Mouse (Mus musculus) midbrain, embryonic 11.5 days (tissue): ENCODE data around the gene Vpreb3. TPM values are rescaled to one million over a fixed set of nuclear protein-coding genes. Genes with fewer than 3 reads are reported as not detected.

ENCODE experiments used
- ATAC-seq: fragments of 200-750 bp; cut with Nextera tagmentation; 2 replicates; pipeline ENCODE4 v1.8.0; 2017; ENCODE audit warnings: moderate TSS enrichment, moderate library complexity; ENCODE audit not compliant: low FRiP score
- DNase-seq: peaks from one replicate; pipeline ENCODE4 v3.0.0; 2015; ENCODE audit warnings: low spot score; ENCODE audit errors: missing footprints
- H3K27ac ChIP-seq: fragments of 300-500 bp; sonication (generic); 2 replicates; pipeline ENCODE4 v1.5.1; 2014; ENCODE audit warnings: low read depth, low read length
- H3K27me3 ChIP-seq: fragments of 300-500 bp; sonication (generic); 2 replicates; pipeline ENCODE4 v1.6.1; 2014; ENCODE audit warnings: mild to moderate bottlenecking, low read length, moderate library complexity, mixed read lengths; ENCODE audit not compliant: control insufficient read depth, insufficient read depth
- H3K36me3 ChIP-seq: fragments of 300-500 bp; sonication (generic); 2 replicates; pipeline ENCODE4 v1.6.1; 2014; ENCODE audit warnings: mild to moderate bottlenecking, low read length, moderate library complexity, mixed read lengths; ENCODE audit not compliant: control insufficient read depth, insufficient read depth
- H3K4me1 ChIP-seq: fragments of 300-500 bp; sonication (generic); 2 replicates; pipeline ENCODE4 v1.6.1; 2014; ENCODE audit warnings: low read length; ENCODE audit not compliant: control insufficient read depth, insufficient read depth
- H3K4me2 ChIP-seq: fragments of 300-500 bp; sonication (generic); 2 replicates; pipeline ENCODE4 v1.6.1; 2014; ENCODE audit warnings: mild to moderate bottlenecking, moderate library complexity
- H3K4me3 ChIP-seq: fragments of 300-500 bp; sonication (generic); 2 replicates; pipeline ENCODE4 v1.5.1; 2014; ENCODE audit warnings: low read depth, low read length
- H3K9ac ChIP-seq: fragments of 300-500 bp; sonication (generic); 2 replicates; pipeline ENCODE4 v1.6.1; 2014; ENCODE audit warnings: low read length
- H3K9me3 ChIP-seq: fragments of 300-500 bp; sonication (generic); 2 replicates; pipeline ENCODE4 v1.6.1; 2016; ENCODE audit warnings: low read length; ENCODE audit not compliant: control insufficient read depth
- WGBS: fragments of 180-500 bp; shearing (Covaris S2); extraction: QIAGEN DNeasy Blood & Tissue Kit; methylation state at CpG from one replicate; pipeline ENCODE4 v1.1.7; 2014; 5-methylcytosine and 5-hydroxymethylcytosine counted together
- polyA plus RNA-seq: library from polyadenylated mRNA; unstranded; fragments of >200 nt; fragmentation: Nextera tagmentation; extraction: Ambion mirVana; gene quantifications from 2 replicates; pipeline ENCODE4 v1.2.1, GENCODE M21; 2014

Gene Vpreb3
- polyA plus RNA-seq, 1 experiment from 2014 or later, result 0.70 TPM

DNA sequence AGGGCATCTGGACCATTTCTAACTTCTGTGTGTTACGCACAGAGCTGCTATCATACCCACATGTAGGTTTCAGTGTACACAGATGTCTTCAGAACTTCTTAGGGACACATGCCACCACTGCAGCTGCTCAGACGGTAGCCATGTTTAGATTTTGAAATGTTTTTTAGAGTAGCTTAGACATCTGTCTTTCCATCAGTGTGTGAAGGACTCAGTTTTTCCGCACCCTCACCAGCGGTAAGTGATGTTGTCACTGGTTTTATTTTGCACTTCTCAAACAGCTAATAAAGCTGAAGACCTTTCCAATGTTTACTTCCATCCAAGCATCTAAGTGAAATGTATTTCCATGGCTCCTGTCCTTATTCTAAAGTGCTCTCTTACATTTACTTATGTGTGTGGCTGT is 36.0 kb upstream of the Vpreb3 start:
- H3K36me3 ChIP-seq, result peaks cover 58% of the 10 kb centered on the region
- 93% methylated on average over 4 of the region's 4 CpGs for WGBS

DNA sequence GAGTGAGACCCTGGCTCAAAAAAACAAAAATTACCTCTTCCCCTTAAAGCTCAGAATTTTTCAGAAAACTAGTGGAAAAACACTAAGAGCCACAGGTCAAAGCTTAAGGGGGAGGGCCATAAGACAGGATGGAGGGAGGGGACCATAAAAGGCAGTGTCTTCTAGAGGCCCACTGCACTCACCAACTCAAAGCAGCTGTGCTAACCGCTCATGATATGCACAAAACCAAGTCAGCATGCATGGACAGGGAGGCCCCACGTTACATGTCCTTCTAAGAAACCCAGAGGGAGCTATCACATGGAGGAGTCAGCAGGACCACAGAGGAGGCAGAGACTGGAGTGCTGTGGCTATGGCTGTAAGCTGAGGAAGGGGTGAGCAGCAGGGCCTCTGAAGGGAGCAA is 32.2 kb upstream of the Vpreb3 start:
- H3K9me3 ChIP-seq, result no peaks in the 10 kb centered on the region
- H3K27me3 ChIP-seq, result no peaks in the 10 kb centered on the region
- no peak for ATAC-seq
- no peak overlapping the region for H3K27ac ChIP-seq
- H3K4me3 ChIP-seq, result no peak overlapping the region
- no peak overlapping the region for H3K4me2 ChIP-seq
- 80% methylated on average over 2 of the region's 2 CpGs for WGBS
- H3K9ac ChIP-seq, result no peak overlapping the region
- DNase-seq, result no peak
- H3K36me3 ChIP-seq, result peaks cover 35% of the 10 kb centered on the region; the same call in 1 of the 2 replicates
- H3K4me1 ChIP-seq, result no peaks in the 10 kb centered on the region

More for the DNA sequence above, 36.0 kb upstream of the Vpreb3 start:
- no peak for ATAC-seq
- Histone ChIP-seq H3K27me3 (no peaks in the 10 kb centered on the region), H3K4me2 (no peak overlapping the region), H3K9ac (no peak overlapping the region), H3K4me1 (no peaks in the 10 kb centered on the region), H3K4me3 (no peak overlapping the region), H3K27ac (no peak overlapping the region), H3K9me3 (no peaks in the 10 kb centered on the region)
- no peak for DNase-seq

DNA sequence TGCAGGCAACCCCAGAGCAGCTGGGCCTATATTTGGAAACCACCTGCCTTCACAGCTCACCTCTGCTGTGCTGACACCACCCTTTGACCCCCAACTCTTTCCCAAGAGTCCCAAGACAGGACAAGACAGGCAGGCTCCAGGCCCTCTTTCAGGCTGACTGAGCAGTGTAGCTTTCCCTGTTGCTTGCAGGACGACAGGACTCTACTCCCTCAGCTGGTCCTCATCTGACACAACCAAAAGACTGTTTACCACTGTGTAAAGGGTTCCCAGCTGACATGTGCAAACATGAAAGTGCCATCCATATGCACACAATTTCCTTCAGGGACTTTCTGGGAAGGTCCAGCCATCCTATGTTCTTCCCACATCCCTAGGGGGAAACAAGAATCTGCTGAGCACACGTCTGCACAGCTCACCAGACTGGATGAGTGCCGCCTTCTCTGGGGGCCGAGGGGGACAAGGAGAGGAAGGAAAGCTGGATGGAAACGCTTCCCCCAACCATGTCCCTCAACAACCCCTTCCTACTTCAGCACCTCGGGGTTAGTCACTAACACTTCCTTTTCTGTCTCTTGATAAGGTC is 29.8 kb upstream of the Vpreb3 start:
- DNase-seq (no peak), ATAC-seq (no peak)
- Histone ChIP-seq H3K36me3 (peaks cover 26% of the 10 kb centered on the region; the same call in 1 of the 2 replicates), H3K4me3 (no peak overlapping the region), H3K27ac (no peak overlapping the region), H3K9me3 (no peaks in the 10 kb centered on the region), H3K4me1 (no peaks in the 10 kb centered on the region), H3K9ac (no peak overlapping the region), H3K27me3 (no peaks in the 10 kb centered on the region), H3K4me2 (no peak overlapping the region)
- WGBS, result 78% methylated on average over 6 of the region's 6 CpGs

DNA sequence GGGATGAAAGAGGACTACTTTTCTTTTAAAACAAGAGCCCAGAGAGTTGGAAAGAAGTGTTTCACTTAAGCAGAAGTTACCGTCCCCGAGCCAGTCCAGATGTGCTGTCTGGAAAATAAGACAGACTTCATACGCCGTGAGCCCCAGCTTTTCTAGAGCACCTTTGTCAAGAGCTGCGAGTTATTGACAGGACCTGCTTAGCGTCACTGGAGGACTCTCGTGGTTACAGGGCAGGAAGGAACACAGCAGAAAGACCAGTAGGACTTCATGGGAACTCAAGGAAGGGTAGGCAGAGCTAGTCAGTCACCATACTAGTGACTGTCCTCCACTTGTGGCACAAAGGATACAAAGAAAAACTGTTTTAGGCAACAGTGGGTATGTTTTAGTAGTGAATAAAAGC is 27.3 kb upstream of the Vpreb3 start:
- WGBS, result 88% methylated on average over 7 of the region's 7 CpGs
- Histone ChIP-seq H3K4me3 (no peak overlapping the region), H3K27me3 (no peaks in the 10 kb centered on the region), H3K4me1 (peaks cover 15% of the 10 kb centered on the region), H3K27ac (no peak overlapping the region), H3K9me3 (no peaks in the 10 kb centered on the region), H3K36me3 (peaks cover 23% of the 10 kb centered on the region; the same call in 1 of the 2 replicates), H3K9ac (no peak overlapping the region), H3K4me2 (no peak overlapping the region)
- no peak for DNase-seq
- ATAC-seq, result no peak

DNA sequence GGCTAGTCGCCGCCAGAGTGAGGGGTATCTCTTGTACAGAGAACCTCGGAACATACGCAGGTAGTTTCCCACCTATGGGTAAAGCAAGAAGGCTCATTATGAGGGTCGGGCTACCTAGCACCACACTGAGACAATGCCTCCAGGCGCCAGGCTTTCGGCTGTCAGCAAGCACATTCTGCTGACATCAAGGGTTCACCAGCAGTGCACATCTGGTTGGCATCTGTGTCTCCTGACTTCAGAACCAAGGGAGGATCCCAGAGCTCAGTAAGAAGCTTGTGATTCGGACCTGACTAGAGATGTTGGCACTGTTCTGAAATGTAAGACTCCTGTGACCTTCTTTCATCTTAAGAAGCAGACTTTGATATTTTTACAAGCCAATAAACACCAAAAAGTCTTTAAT is 26.0 kb upstream of the Vpreb3 start:
- no peak overlapping the region for H3K4me2 ChIP-seq
- WGBS, result 82% methylated on average over 8 of the region's 8 CpGs
- H3K9me3 ChIP-seq, result no peaks in the 10 kb centered on the region
- no peaks in the 10 kb centered on the region for H3K27me3 ChIP-seq
- H3K9ac ChIP-seq, result no peak overlapping the region
- peaks cover 16% of the 10 kb centered on the region for H3K4me1 ChIP-seq
- peaks cover 13% of the 10 kb centered on the region; the same call in 1 of the 2 replicates for H3K36me3 ChIP-seq
- no peak for DNase-seq
- ATAC-seq, result no peak
- H3K27ac ChIP-seq, result no peak overlapping the region
- no peak overlapping the region for H3K4me3 ChIP-seq

DNA sequence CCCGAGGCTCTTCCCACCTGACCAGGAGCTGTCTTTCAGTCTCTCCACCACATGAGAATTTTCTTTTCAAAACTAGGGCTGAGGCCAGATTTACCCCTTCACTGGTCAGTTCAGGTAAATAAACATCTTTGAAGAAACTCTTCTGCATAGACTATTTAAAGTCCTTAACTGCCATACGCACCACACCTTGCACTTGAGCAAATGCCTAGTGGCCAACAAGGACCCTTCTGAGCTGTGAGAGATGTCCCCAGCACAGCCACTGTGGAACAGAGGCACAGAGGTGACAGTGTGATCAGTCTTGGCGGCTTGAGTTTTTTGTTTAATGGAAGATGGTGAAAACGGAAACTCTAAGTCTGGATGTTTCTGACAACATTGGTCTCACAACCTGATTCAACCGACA is 23.8 kb upstream of the Vpreb3 start:
- H3K9ac ChIP-seq, result no peak overlapping the region
- WGBS, result 87% methylated on average over 5 of the region's 5 CpGs
- no peak for DNase-seq
- no peak for ATAC-seq
- H3K9me3 ChIP-seq, result no peaks in the 10 kb centered on the region
- H3K4me1 ChIP-seq, result peaks cover 25% of the 10 kb centered on the region
- no peaks in the 10 kb centered on the region for H3K27me3 ChIP-seq
- H3K36me3 ChIP-seq, result peaks cover 11% of the 10 kb centered on the region; the same call in 1 of the 2 replicates
- H3K27ac ChIP-seq, result no peak overlapping the region
- no peak overlapping the region for H3K4me2 ChIP-seq
- no peak overlapping the region for H3K4me3 ChIP-seq

DNA sequence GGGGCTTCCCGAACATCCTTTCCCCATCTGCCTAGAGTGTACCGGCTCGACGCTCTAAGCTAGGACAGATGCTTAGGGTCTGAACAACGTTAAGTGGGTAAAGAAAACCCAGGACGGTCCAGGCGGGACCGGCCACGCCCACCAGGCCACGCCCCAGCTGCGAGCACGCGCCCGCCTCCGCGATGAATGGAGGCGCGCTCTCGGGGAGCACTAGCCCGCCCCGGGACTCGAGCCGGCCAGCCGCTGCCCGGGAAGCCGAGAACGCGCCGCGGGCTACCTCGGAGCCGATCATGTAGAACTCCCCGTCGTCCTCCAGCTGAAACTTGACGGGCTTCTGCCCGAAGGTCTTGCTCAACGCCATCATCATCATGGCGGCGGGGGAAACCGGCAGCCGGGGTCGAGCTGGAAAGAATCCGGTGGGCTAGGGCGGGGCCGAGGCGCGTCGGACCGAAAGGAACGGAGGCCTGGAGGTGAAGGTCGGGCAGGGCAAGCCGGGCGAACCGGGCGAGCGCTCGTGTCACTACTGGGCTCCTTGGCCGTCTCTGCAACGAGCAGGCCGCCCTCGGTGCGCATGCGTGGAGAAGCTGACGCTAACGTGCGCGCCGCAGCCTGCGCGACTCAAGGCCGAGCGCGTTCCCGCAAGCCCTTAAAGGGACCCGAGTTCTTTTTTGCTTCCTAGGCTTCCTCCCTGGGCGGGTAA is 21.7 kb upstream of the Vpreb3 start, which contains the start of gene Smarcb1:
Gene Smarcb1, minus strand, starts transcription at position 592 of the 700 bp plus-strand sequence.
- H3K4me2 ChIP-seq, result peak within 1 kb of the TSS; percentile 85

DNA sequence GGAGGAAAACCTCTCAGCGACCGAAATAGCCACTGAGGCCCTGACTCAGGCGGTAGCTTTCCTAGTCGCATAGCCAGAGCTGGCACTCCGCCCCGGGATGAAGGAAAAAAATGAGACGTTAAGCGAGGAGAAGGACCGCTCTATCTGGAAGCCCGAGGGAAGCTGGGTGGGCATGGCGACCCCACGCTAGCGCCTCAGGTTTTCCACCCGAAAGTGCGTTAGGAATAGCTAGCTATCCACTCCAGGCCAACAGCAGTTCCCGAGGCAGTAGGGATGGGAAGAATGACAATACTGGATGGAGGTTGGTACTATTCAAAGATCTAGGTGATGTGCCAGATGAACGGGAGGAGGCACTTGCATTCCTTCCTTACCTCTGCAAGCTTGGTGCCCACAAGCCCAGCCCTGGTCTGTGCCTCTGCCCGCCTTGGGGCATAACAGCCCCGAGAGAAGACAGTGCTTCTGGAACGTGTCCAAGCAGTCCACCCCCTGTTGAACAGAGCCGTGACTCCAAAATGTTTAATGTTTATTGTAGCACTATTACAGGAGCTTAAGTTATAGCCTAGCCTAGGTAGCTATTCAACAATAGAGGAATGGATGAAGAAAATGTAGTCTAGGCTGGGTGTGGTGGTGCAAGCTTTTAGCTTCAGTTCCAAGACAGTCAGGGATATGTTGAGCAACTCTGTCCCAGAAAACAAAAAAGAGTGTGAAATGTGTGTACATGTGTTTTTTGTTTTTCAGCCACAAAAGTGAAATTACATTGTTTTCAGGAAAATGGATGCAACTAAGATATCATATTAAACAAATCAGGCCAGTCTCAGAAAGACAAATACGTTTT is 20.9 kb upstream of the Vpreb3 start:
- H3K27ac ChIP-seq, result peak overlapping the region; percentile 93
- no peaks in the 10 kb centered on the region for H3K36me3 ChIP-seq
- peak; percentile 31 for ATAC-seq
- H3K9ac ChIP-seq, result peak overlapping the region; percentile 93
- no peaks in the 10 kb centered on the region for H3K27me3 ChIP-seq
- DNase-seq, result no peak
- 6% methylated on average over 22 of the region's 22 CpGs for WGBS
- peak overlapping the region; percentile 78 for H3K4me3 ChIP-seq
- no peaks in the 10 kb centered on the region for H3K9me3 ChIP-seq
- H3K4me2 ChIP-seq, result peak overlapping the region; percentile 85
- peaks cover 25% of the 10 kb centered on the region for H3K4me1 ChIP-seq

More for the DNA sequence above, 21.7 kb upstream of the Vpreb3 start, which contains the start of gene Smarcb1:
- no peaks in the 10 kb centered on the region for H3K9me3 ChIP-seq
- H3K9ac ChIP-seq, result peak within 1 kb of the TSS; percentile 93
- peak within 1 kb of the TSS; percentile 78 for H3K4me3 ChIP-seq
- ATAC-seq, result peak; percentile 93
- peak within 1 kb of the TSS; percentile 93 for H3K27ac ChIP-seq
- DNase-seq, result peak; percentile 99
- peaks cover 25% of the 10 kb centered on the region for H3K4me1 ChIP-seq
- under 1% methylated on average over 67 of the region's 76 CpGs for WGBS
- no peaks in the 10 kb centered on the region for H3K27me3 ChIP-seq
- 0 out of 2 replicates have a peak, but pooled peaks cover 6% of the 10 kb centered on the region for H3K36me3 ChIP-seq
